Mouse (Mus musculus) gastrocnemius, postnatal 10 days (tissue): ENCODE data around the gene Guf1. TPM values are rescaled to one million over a fixed set of nuclear protein-coding genes. Genes with fewer than 3 reads are reported as not detected.

Experiments used
- DNase-seq: peaks from one replicate; pipeline ENCODE4 v3.0.0; 2021; ENCODE audit warnings: mixed read lengths
- long read RNA-seq, 2 experiments: library from polyadenylated mRNA; stranded (forward); transcript quantifications; one replicate each; pipeline ENCODE4 v2.0.0; 2021
- total RNA-seq, 2 experiments: library from RNA; stranded (reverse); gene quantifications; 2 replicates each; pipeline ENCODE4 v1.2.3; 2021

Gene Guf1
- 10 to 100 TPM; 18.4 to 20.8 TPM for total RNA-seq
- long read RNA-seq, experiment 1, transcript Guf1-202 (17 exons, 3,433 nt): major isoform, 21 of 46 reads
- long read RNA-seq, experiment 1, partial matches to known transcripts: 1 of 46 reads
- long read RNA-seq, experiment 1, other reads (novel, unspliced or antisense): 19 of 46 reads
- long read RNA-seq, experiment 2, transcript Guf1-202 (17 exons, 3,433 nt): major isoform, 29 of 40 reads
- long read RNA-seq, experiment 2, transcript Guf1-201 (15 exons, 1,769 nt): minor isoform, 5 of 40 reads
- long read RNA-seq, experiment 2, partial matches to known transcripts: 0 of 40 reads
- long read RNA-seq, experiment 2, other reads (novel, unspliced or antisense): 5 of 40 reads

DNA sequence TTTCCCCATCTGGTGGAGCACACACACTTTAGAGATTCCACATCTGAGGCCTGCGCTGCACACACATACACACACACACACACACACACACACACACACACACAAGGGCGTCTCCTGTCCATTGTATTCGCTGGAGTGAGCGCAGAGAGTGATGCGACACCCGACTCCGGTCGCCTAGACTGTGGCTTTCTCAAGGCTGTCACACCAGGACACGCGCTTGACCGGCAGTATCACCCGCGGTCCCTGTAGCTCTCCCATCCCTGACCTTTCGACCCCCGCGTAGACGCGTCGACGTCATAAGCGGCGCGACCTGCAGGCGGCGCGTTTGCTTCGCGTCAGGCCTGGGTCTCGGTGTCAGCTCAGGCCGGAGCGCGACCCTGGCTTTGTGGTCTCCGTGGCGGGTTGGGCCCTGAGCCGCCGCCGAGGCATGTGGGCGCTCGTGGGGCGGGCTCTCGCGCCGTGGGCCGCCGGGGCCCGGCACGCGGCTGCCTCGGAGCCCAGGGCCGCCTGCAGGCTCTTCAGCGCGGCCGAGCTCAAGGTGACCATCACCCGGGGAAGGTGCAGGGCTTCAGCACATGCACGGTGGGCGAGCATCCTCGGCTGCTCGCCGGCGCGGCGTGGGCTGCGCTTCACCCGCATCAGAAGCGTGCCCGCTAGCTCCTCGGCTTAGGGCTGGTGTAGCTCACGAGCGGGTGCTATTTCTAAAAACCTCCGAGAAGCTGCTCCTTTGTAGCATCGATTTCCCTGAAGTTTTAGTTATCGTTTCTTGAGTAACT, at the start of gene Guf1:
Gene Guf1, plus strand, starts transcription at position 296 of the 776 bp plus-strand sequence.
- peak; percentile 95 for DNase-seq

DNA sequence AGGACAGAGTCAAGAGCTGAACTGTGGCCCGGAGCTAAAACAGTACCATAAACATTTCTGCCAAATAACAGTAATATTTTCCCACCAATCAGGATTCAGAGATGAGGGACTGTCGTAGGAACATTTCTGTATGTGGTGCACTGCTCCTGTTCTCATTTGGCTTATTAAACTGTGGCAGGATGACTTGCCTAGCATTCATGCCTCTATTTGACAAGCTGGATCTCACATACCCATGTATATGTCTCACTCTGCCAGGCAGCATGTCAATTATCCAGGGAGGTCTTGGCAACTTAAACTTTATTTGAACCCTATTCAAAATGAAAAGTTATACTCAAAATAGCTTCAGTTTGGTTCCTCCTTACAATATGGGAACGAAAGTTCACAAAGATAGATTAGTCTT, 49.7 kb upstream of the Guf1 start:
- no peak for DNase-seq

DNA sequence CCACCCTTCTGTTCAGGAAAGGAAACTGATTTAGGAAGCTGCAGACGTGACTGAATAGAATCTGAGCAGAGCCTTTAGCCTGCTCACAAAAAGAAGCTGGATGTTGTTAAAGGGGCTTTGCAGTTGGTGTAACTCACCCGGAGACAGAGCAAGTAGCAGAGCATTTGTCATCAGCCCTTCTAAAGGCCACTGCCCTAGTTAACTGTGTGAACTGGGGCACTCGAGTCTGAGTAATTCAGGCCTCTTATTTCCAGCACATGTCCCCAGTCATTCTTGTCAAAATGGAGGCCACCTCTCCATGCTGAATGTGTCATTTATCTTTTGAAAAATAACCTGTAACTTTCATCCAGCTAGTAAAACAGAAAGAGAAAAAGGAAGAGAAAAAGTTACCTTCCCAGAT, 45.1 kb upstream of the Guf1 start:
- DNase-seq: no peak

DNA sequence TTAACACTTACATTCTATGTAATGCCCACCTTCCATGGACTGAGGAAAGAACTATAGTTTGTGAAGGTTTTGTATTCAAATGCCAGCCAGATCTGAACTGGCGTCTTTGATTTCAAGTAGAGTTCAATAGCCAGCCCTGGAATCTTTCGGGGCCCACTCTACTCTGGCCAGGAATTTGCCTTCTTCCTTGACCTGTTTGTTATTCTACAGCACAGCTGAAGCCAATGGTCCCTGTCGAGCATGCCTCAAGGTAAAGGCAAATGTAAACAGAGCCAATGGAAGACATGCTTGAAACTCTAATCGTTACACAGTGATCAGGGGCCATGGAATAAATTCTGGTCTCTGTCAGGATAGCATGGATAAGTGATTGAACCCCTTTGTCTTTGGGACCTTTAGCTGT, 44.5 kb upstream of the Guf1 start:
- no peak for DNase-seq

DNA sequence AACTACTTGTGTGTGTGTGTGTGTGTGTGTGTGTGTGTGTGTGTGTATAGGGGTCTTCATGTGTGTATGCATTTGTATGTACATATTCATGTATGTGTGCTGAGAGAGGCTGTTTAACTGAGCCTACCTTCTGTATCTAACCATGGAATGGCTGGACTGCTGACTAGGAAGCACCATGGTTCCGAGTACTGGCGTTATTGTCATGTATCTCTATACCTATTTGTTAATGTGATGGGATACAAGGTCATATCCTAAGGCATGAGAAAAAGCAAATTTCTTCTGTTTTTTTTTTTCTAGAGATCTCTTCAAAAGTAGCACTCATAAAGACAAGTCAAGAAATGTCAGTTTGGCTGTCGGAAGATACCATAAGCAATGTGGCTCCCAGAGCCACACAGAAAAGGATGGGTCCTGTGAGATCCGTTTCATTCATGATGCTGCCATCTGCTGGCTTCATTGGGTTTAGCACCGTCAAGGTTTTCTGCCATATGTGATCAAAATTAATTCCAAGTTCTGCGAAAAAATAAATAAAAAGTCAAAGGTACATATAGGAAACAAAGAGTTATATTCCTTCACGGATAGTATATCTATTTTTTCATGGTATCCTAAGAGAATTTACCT, 36.0 kb upstream of the Guf1 start:
- DNase-seq: peak; percentile 21

DNA sequence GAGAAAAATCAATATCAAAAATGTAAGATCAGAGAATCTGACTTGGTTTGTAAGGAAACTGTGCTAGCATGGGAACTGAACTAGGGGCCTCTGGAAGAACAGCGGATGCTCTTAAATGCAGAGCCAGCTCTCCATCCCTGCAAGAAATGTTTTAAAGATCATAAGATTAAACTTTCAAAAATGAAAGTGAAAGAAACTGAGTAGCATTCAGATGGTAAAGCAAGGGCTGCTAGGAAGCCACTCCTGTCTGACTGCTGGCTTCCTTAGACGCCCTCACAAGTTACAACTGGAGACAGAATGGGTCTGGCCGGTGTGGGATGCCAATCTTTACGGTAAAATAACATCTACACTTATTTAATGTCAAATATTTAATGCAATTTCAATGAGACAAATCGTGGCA, 34.7 kb upstream of the Guf1 start:
- no peak for DNase-seq

DNA sequence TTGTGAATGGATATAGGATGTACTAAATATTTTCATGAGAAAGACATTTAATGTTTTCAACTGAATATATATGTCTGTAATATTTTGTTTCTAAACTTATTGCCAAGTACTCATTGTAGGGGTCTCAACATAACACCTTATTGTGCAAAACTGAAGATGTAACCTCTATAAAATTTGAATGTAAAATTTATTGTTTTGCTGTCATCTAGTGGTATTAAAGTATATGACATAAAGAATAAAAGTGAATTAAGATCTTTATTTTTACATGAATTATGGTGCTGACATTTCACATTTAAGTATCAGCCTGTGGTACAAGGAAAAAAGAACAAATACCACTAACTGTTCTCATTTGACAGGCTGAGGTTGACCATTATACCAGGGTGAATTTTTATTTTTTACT, 32.8 kb upstream of the Guf1 start:
- DNase-seq: no peak

DNA sequence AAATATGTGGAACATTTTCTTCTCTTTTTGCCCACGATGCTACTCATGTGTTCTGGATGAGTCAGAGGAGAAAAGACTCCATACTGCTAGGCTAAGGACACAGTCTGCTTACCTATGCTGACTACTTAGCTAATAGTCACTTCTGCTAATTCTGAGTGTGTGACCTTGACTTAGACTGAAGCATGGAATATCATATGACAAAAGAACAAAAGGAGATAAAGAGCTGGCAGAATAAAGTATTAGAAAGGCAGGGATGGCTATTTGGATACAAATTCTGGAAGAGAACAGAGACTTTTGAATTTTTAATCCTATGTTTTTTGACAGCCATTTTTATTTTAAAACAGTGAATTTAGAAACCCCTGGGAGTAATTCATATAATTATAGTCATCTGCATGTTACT, 15.0 kb upstream of the Guf1 start:
- no peak for DNase-seq

DNA sequence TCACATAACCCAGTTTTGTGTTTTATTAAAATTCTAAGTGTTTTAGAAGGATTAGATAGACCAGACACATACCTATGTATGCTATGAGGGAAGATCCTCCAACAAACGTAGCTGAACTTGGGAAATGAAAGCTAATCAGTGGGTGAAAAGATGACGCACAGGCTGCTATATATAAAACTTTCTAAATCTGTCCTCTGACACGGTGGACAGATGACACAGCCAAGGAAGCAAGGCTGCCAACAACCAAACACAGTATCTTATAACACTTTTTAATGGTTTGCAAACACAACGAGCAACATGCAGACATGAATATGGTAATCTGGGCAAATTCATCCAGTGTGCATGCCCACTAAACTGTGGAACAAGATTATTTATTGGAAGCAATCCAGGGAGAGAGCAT, 14.2 kb upstream of the Guf1 start, which contains the start of gene Yipf7:
Gene Yipf7, minus strand, starts transcription at position 160 of the 400 bp plus-strand sequence.
- peak; percentile 14 for DNase-seq

DNA sequence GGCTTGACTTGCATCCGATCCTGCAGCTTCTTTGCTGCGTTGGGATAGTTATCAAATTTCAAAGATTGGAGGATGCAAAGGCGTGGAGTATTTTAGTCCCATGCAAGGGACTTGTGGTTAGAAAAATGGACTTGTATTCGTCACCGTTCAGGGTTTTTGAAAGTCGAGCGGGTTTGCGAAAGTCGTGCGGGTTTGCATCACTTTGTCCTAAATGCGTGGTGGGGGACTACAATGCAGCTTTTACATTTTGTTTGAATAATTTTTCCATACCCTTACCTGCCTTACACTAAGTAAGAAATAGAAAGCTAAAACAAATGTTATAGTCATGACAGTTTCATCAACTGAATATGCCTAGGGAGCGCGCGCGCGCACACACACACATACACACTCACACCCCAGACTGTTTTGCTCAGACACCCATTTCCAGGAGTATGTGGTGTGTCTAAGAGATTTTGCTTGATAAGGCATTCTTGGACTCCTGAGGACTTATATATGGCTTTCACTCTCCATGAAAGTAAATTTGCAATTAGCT, 747 bp downstream of the Guf1 start:
- no peak for DNase-seq

DNA sequence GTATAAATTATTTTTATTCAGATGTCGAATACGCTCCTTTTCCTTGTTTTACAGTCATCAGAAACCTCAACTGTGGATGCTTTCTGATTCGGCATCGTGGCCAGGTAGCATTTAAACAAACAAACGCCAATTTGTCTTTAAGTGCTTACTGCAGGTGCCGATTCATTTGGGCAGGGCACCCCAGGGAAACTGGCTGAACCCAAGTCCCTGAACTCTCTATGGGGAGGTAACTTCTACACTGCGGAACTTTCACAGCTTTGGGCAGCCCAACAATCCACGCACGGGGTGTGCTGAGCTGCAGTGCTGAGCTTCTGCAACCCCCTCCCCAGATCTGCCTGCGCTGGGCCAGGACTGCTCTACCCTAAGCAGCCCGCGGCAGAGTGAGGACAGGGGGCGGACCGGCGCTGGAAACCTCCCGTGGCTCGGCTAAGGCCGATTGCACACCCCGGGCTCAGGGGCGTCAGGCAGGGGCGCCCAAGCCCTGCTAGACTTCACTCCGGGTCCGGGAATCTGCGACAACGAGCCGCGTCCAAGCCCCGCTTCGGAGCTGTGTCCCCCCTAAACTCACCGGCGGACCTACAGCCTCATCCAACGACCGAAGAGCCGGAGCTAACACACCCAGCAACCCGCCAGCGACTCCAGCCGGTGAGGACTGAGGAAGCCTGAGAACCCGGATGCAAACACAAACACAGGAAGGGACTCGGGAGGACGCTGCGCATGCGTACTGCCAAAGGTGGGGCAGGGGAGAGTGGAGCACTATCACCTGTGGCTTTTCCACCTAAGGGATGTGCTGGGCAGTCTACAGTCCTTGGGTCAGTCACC, 35.1 kb downstream of the Guf1 start, which contains the start of gene Gnpda2:
Gene Gnpda2, minus strand, starts transcription at position 701 of the 822 bp plus-strand sequence.
- peak; percentile 72 for DNase-seq

DNA sequence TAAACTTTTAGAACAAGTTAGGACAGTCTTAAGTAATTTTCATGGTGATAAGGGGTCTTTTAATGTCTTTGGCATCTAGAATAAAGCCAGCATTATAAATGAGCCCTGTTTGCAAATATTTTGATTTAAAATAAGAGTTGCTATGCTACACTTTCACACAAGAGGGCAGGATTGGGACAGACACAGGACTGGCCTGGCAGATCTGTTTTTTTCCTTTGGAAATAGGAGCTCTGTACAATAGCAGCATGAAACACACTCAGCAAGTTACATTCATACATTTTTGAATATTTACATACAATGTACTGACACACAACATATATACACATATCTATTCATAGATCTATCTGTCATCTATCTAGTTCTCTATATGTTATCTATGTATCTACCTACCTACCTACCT, 44.3 kb downstream of the Guf1 start:
- no peak for DNase-seq

DNA sequence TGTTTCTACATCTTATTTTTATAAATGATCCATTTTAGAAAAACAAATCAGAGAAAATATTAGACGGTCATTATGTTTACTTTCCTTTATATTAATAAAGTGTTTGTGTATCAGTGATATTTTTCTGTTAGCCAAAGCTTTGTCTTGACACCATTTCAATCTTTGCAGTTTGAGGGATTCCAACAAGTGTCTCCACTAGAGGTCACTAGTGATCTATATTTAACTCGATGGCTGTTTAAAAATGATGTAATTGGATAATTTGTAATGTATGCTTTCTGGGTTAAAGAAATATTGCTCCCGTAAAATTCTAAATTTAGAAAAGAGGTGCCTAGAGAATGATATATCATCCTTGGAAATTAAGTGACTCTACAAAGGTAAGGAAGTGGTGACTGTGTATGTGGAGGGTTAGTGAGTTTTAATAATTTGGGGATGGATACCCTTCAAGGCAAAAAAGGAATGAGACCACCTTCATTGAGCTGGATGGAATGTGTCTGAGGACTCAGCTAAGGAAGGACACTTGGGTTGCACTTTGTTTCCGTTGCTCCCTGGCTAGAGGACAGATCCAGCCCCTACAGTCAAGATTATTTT, 56.6 kb downstream of the Guf1 start:
- no peak for DNase-seq

DNA sequence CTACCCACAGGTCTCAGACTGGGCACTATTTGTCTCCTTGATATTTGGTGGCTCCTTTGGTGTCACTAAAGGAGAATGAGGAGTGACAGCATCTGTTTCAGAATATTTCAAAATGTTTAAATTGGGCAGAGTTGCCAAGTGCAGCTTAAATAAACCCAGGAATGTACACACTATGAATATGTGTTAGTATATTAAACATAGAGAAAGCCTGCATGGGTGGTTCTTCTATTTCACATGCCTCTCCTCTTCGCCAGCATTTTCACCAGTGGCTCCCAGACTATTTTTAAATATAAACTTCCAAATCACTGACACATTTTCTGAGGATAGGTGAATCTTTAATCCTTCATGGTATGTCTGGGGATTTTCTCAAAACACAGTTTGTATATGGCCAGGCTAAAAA, 64.2 kb downstream of the Guf1 start:
- no peak for DNase-seq

Other genes starting within 250 kb of the Guf1 start
- under 1 TPM; 0.16 to 0.25 TPM for gene Kctd8, start 215.2 kb upstream of the Guf1 start, total RNA-seq
- 10 to 100 TPM; 72.4 to 80.7 TPM for gene Yipf7, start 14.3 kb upstream of the Guf1 start, total RNA-seq
- 10 to 100 TPM in 1 of 2 experiments, 1 to 10 TPM in 1; 9.4 to 10.1 TPM for gene Gnpda2, start 35.4 kb downstream of the Guf1 start, total RNA-seq